Mouse (Mus musculus) liver, embryonic 14.5 days (tissue): ENCODE results near the gene 1520401A03Rik.

Experiments
- CTCF ChIP-seq: IDR thresholded peaks from 2 replicates; pipeline ENCODE4 v1.5.1; 2016; ENCODE audit warnings: antibody characterized with exemption, low read depth, control low read depth
- EP300 ChIP-seq: IDR thresholded peaks from 2 replicates; pipeline ENCODE4 v1.6.1; 2016; ENCODE audit warnings: antibody characterized with exemption, low read depth

- TF ChIP-seq CTCF: peak; percentile 54
- no peak for TF ChIP-seq EP300
Observed at GRCm38 (mm10) chr17:23737493-23738445, 15.2 kb upstream of the 1520401A03Rik start.
